Mouse (Mus musculus) liver, embryonic 14.5 days (tissue): ENCODE measurements at regions not wholly inside any gene's neighbourhood (a gene's known extent, or its start where the extent isn't known, plus 50 kb on each side); places are given as distances from the start of the nearest gene placed in this dataset.

Experiments used
- CTCF ChIP-seq: IDR thresholded peaks from 2 replicates; pipeline ENCODE4 v1.5.1; 2016; ENCODE audit warnings: antibody characterized with exemption, low read depth, control low read depth
- EP300 ChIP-seq: IDR thresholded peaks from 2 replicates; pipeline ENCODE4 v1.6.1; 2016; ENCODE audit warnings: antibody characterized with exemption, low read depth

GRCm38 (mm10) chr12:112339481-112340179, 149.6 kb upstream of the A530016L24Rik start:
- TF ChIP-seq CTCF (no peak), EP300 (no peak)
